Mouse (Mus musculus): ENCODE data around the gene Ptpn20.

The Ptpn20 gene

GRCm38 (mm10) chr14:33588951-33589350, at the start of gene Ptpn20:
Gene Ptpn20, plus strand, starts transcription at chr14:33589207.
- DNase-seq (ENCODE audit: extremely low read depth, insufficient read length, low spot score): no peak

- no peak for DNase-seq (ENCODE audit: extremely low read depth, insufficient read length, low spot score)
These were observed 49.3 kb upstream of the Ptpn20 start for GRCm38 (mm10) chr14:33539559-33540167.

GRCm38 (mm10) chr14:33545565-33546143, 43.4 kb upstream of the Ptpn20 start:
- no peak for DNase-seq (ENCODE audit: extremely low read depth, insufficient read length, low spot score)

GRCm38 (mm10) chr14:33548650-33549049, 40.4 kb upstream of the Ptpn20 start:
- no peak for DNase-seq (ENCODE audit: extremely low read depth, insufficient read length, low spot score)

GRCm38 (mm10) chr14:33549856-33550255, 39.2 kb upstream of the Ptpn20 start:
- DNase-seq (ENCODE audit: extremely low read depth, insufficient read length, low spot score): no peak

GRCm38 (mm10) chr14:33570737-33571136, 18.3 kb upstream of the Ptpn20 start:
- DNase-seq (ENCODE audit: extremely low read depth, insufficient read length, low spot score): no peak

- DNase-seq (ENCODE audit: extremely low read depth, insufficient read length, low spot score): no peak
These were observed 15.4 kb upstream of the Ptpn20 start for GRCm38 (mm10) chr14:33573643-33574042.

- DNase-seq (ENCODE audit: extremely low read depth, insufficient read length, low spot score): no peak
These were observed 9.1 kb upstream of the Ptpn20 start for GRCm38 (mm10) chr14:33579771-33580484.

- no peak for DNase-seq (ENCODE audit: extremely low read depth, insufficient read length, low spot score)
These were observed 9.5 kb downstream of the Ptpn20 start for GRCm38 (mm10) chr14:33598376-33599130.

- DNase-seq (ENCODE audit: extremely low read depth, insufficient read length, low spot score): no peak
These were observed 18.4 kb downstream of the Ptpn20 start for GRCm38 (mm10) chr14:33607431-33607830.

GRCm38 (mm10) chr14:33625036-33625435, 36.0 kb downstream of the Ptpn20 start:
- DNase-seq (ENCODE audit: extremely low read depth, insufficient read length, low spot score): no peak

GRCm38 (mm10) chr14:33632790-33633372, 43.9 kb downstream of the Ptpn20 start:
- DNase-seq (ENCODE audit: extremely low read depth, insufficient read length, low spot score): no peak

GRCm38 (mm10) chr14:33634354-33634753, 45.3 kb downstream of the Ptpn20 start:
- no peak for DNase-seq (ENCODE audit: extremely low read depth, insufficient read length, low spot score)

GRCm38 (mm10) chr14:33634774-33635173, 45.8 kb downstream of the Ptpn20 start:
- no peak for DNase-seq (ENCODE audit: extremely low read depth, insufficient read length, low spot score)

- DNase-seq (ENCODE audit: extremely low read depth, insufficient read length, low spot score): no peak
These were observed 50.4 kb downstream of the Ptpn20 start for GRCm38 (mm10) chr14:33639357-33639756.

- DNase-seq (ENCODE audit: extremely low read depth, insufficient read length, low spot score): no peak
These were observed 61.7 kb downstream of the Ptpn20 start for GRCm38 (mm10) chr14:33650721-33651120.

GRCm38 (mm10) chr14:33657471-33657901, 68.5 kb downstream of the Ptpn20 start:
- DNase-seq (ENCODE audit: extremely low read depth, insufficient read length, low spot score): no peak

GRCm38 (mm10) chr14:33658331-33658730, 69.3 kb downstream of the Ptpn20 start:
- DNase-seq (ENCODE audit: extremely low read depth, insufficient read length, low spot score): no peak

GRCm38 (mm10) chr14:33662080-33662479, 73.1 kb downstream of the Ptpn20 start:
- DNase-seq (ENCODE audit: extremely low read depth, insufficient read length, low spot score): no peak

GRCm38 (mm10) chr14:33666301-33666700, 77.3 kb downstream of the Ptpn20 start:
- no peak for DNase-seq (ENCODE audit: extremely low read depth, insufficient read length, low spot score)

GRCm38 (mm10) chr14:33669891-33670290, 80.9 kb downstream of the Ptpn20 start:
- no peak for DNase-seq (ENCODE audit: extremely low read depth, insufficient read length, low spot score)

All from 3134 (cell line).